Mouse (Mus musculus): Measurements from ENCODE around the gene Rab10.
A peak's percentile ranks its signal among the peaks of the same experiment; 100 is the strongest.

The Rab10 gene

GRCm38 (mm10) chr12:3309391-3310320 is at the start of gene Rab10:
TSS of gene Rab10 (minus strand) at chr12:3309969.
- DNase-seq (ENCODE audit: extremely low read depth, low read depth): peak; percentile 77

GRCm38 (mm10) chr12:3359302-3359701 is 49.5 kb upstream of the Rab10 start:
- DNase-seq (ENCODE audit: extremely low read depth, low read depth): peak; percentile 63

GRCm38 (mm10) chr12:3356824-3357223 is 47.1 kb upstream of the Rab10 start:
- DNase-seq (ENCODE audit: extremely low read depth, low read depth): no peak

GRCm38 (mm10) chr12:3355068-3355467 is 45.3 kb upstream of the Rab10 start:
- DNase-seq (ENCODE audit: extremely low read depth, low read depth): no peak

- DNase-seq (ENCODE audit: extremely low read depth, low read depth): no peak
These were observed 42.4 kb upstream of the Rab10 start for GRCm38 (mm10) chr12:3352216-3352615.

GRCm38 (mm10) chr12:3350136-3350535 is 40.4 kb upstream of the Rab10 start:
- no peak for DNase-seq (ENCODE audit: extremely low read depth, low read depth)

- peak; percentile 32 for DNase-seq (ENCODE audit: extremely low read depth, low read depth)
These were observed 39.6 kb upstream of the Rab10 start for GRCm38 (mm10) chr12:3349387-3349786.

GRCm38 (mm10) chr12:3347682-3348081 is 37.9 kb upstream of the Rab10 start:
- DNase-seq (ENCODE audit: extremely low read depth, low read depth): no peak

GRCm38 (mm10) chr12:3345038-3345437 is 35.3 kb upstream of the Rab10 start:
- DNase-seq (ENCODE audit: extremely low read depth, low read depth): no peak

- no peak for DNase-seq (ENCODE audit: extremely low read depth, low read depth)
These were observed 34.4 kb upstream of the Rab10 start for GRCm38 (mm10) chr12:3344155-3344554.

- DNase-seq (ENCODE audit: extremely low read depth, low read depth): no peak
These were observed 29.2 kb upstream of the Rab10 start for GRCm38 (mm10) chr12:3338931-3339330.

GRCm38 (mm10) chr12:3329677-3330076 is 19.9 kb upstream of the Rab10 start:
- DNase-seq (ENCODE audit: extremely low read depth, low read depth): no peak

- DNase-seq (ENCODE audit: extremely low read depth, low read depth): no peak
These were observed 15.5 kb upstream of the Rab10 start for GRCm38 (mm10) chr12:3325232-3325631.

- no peak for DNase-seq (ENCODE audit: extremely low read depth, low read depth)
These were observed 13.5 kb upstream of the Rab10 start for GRCm38 (mm10) chr12:3323241-3323640.

GRCm38 (mm10) chr12:3319377-3319776 is 9.6 kb upstream of the Rab10 start:
- DNase-seq (ENCODE audit: extremely low read depth, low read depth): no peak

GRCm38 (mm10) chr12:3316937-3317336 is 7.2 kb upstream of the Rab10 start:
- no peak for DNase-seq (ENCODE audit: extremely low read depth, low read depth)

- no peak for DNase-seq (ENCODE audit: extremely low read depth, low read depth)
These were observed 6.3 kb upstream of the Rab10 start for GRCm38 (mm10) chr12:3316083-3316482.

GRCm38 (mm10) chr12:3312886-3313285 is 3.1 kb upstream of the Rab10 start:
- no peak for DNase-seq (ENCODE audit: extremely low read depth, low read depth)

GRCm38 (mm10) chr12:3310321-3310692 is 538 bp upstream of the Rab10 start:
- peak; percentile 42 for DNase-seq (ENCODE audit: extremely low read depth, low read depth)

- DNase-seq (ENCODE audit: extremely low read depth, low read depth): no peak
These were observed 1.1 kb downstream of the Rab10 start for GRCm38 (mm10) chr12:3308541-3309241.

GRCm38 (mm10) chr12:3307587-3307986 is 2.2 kb downstream of the Rab10 start:
- no peak for DNase-seq (ENCODE audit: extremely low read depth, low read depth)

- DNase-seq (ENCODE audit: extremely low read depth, low read depth): no peak
These were observed 4.5 kb downstream of the Rab10 start for GRCm38 (mm10) chr12:3305238-3305637.

Measured in MEL-GATA-1-ER (cell line).